Mouse (Mus musculus) layer of hippocampus, postnatal 14 days (tissue): ENCODE measurements at regions not wholly inside any gene's neighbourhood (a gene's known extent, or its start where the extent isn't known, plus 50 kb on each side); places are given as distances from the start of the nearest gene placed in this dataset.
A peak's percentile ranks its signal among the peaks of the same experiment; 100 is the strongest.
"Not testable (repeated sequence)": the region's sequence is repeated elsewhere in the genome, so short reads cannot be mapped to it uniquely, and the experiment has no call there.

ENCODE experiments used
- DNase-seq, 2 experiments: peaks; one replicate each; pipeline ENCODE4 v3.0.0; 2021 to 2022; ENCODE audit warnings: low spot score in 2 of 2, mixed read lengths in 1 of 2

GRCm38 (mm10) chr6:19855476-19855875 is 989.4 kb downstream of the Ankrd7 start:
- DNase-seq, result not testable (repeated sequence)

GRCm38 (mm10) chr6:19864101-19864500 is 998.0 kb downstream of the Ankrd7 start:
- no peak for DNase-seq

GRCm38 (mm10) chr6:19869697-19870096 is 1003.6 kb downstream of the Ankrd7 start:
- peak; percentile 36 to 84 for DNase-seq

- DNase-seq, result no peak
Observed at GRCm38 (mm10) chr6:19911181-19911580, 1045.1 kb downstream of the Ankrd7 start.

GRCm38 (mm10) chr6:19941784-19942183 is 1075.7 kb downstream of the Ankrd7 start:
- DNase-seq, result not testable (repeated sequence)

- DNase-seq, result peak in 1 of 2 experiments; percentile 42
Observed at GRCm38 (mm10) chr6:19944334-19944733, 1078.2 kb downstream of the Ankrd7 start.

- no peak for DNase-seq
Observed at GRCm38 (mm10) chr6:19945693-19946092, 1079.6 kb downstream of the Ankrd7 start.

- DNase-seq, result no peak
Observed at GRCm38 (mm10) chr6:19975898-19976297, 1109.8 kb downstream of the Ankrd7 start.

GRCm38 (mm10) chr6:19991829-19992228 is 1125.7 kb downstream of the Ankrd7 start:
- DNase-seq, result no peak

GRCm38 (mm10) chr6:20028466-20028865 is 1162.3 kb downstream of the Ankrd7 start:
- no peak for DNase-seq

- DNase-seq, result peak in 1 of 2 experiments; percentile 12
Observed at GRCm38 (mm10) chr6:20037769-20038168, 1171.7 kb downstream of the Ankrd7 start.

- DNase-seq, result peak in 1 of 2 experiments; percentile 34
Observed at GRCm38 (mm10) chr6:20078666-20079065, 1136.6 kb upstream of the Kcnd2 start.

GRCm38 (mm10) chr6:20092057-20092917 is 1123.0 kb upstream of the Kcnd2 start:
- no peak for DNase-seq

- not testable (repeated sequence) for DNase-seq
Observed at GRCm38 (mm10) chr6:20133991-20134390, 1081.3 kb upstream of the Kcnd2 start.

GRCm38 (mm10) chr6:20137546-20137945 is 1077.8 kb upstream of the Kcnd2 start:
- DNase-seq, result no peak
